ENCODE assay signal across 19 mouse cellular contexts in the genomic region with DNA sequence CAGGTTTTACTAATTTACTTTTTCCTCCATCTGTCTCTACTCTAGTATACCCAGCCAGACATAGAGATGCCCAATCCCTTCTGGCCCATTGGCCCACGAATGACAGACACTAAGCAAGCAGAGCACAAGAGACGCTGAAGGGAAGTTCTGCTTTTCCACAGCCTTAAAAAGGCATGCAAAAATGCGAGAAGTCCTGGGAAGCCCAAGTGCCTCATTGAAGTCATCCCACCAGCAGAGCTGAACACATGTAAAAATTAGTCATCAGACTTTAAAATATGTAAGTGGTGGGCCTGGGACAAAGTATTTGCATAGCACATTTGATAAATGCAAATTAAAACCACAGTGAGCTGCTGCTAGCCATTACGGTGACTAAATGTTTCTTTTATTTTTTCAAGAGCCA.
DNase-seq lines count a peak whose midpoint lies in the region; ATAC-seq and TF ChIP-seq lines count a peak whose summit lies in the region.
"Had no signal": no experiment of that assay in that cellular context is flagged by ENCODE, and none has a peak within 500 bp of the region (broad histone marks: within the 10 kb centered on the region; RNA-seq: fewer than 3 reads in every experiment).

No protein-coding gene starts in this region.

- peak in 1 of 2 experiments; percentile 19 for DNase-seq in left cerebral cortex, adult 2 months (ENCODE audit: extremely low spot score in 1 of 2, low spot score in 2 of 2)
- DNase-seq in left cerebral cortex, postnatal 4 days, result no peak
- peak; percentile 16 to 56 for DNase-seq in frontal cortex, adult 2 months (ENCODE audit: extremely low spot score in 1 of 2, low spot score in 1 of 2)
- DNase-seq in layer of hippocampus, postnatal 14 days (ENCODE audit: low spot score in 2 of 2), result peak; percentile 14 to 49
- no peak for DNase-seq in heart, postnatal 25 days (ENCODE audit: low spot score)
- DNase-seq: cerebellum, adult 18-20 months; gastrocnemius, postnatal 10 days; heart, postnatal 4 days; kidney, postnatal 10 days; lung, postnatal 10 days had no signal

- H3K4me3 ChIP-seq in left cerebral cortex, adult 2 months, result no peak overlapping the region
- no peak overlapping the region for H3K4me3 ChIP-seq in hindbrain, embryonic 12.5 days
- H3K4me3 ChIP-seq: erythroblast, embryonic 14.5 days; midbrain, embryonic 12.5 days; myocyte had no signal

- H3K27ac ChIP-seq in left cerebral cortex, adult 2 months, result peak overlapping the region; percentile 45; the same call in 1 of the 2 replicates
- no peak overlapping the region for H3K27ac ChIP-seq in hindbrain, embryonic 12.5 days
- H3K27ac ChIP-seq: liver, embryonic 14.5 days; midbrain, embryonic 12.5 days had no signal

- TF ChIP-seq CTCF in left cerebral cortex, adult 2 months (IDR thresholded peaks at IDR 0.05), result no peak

- H3K4me1 ChIP-seq in hindbrain, embryonic 12.5 days, result no peaks in the 10 kb centered on the region
- H3K4me1 ChIP-seq: midbrain, embryonic 12.5 days had no signal

- no peaks in the 10 kb centered on the region for H3K27me3 ChIP-seq in hindbrain, embryonic 12.5 days
- H3K27me3 ChIP-seq: midbrain, embryonic 12.5 days; Patski had no signal

- 82% methylated on average over 4 of the region's 4 CpGs for WGBS in hindbrain, embryonic 12.5 days

- H3K4me2 ChIP-seq in hindbrain, embryonic 12.5 days (replicated peaks), result no peak overlapping the region
- H3K4me2 ChIP-seq: midbrain, embryonic 12.5 days had no signal

- H3K36me3 ChIP-seq in hindbrain, embryonic 12.5 days, result no peaks in the 10 kb centered on the region
- H3K36me3 ChIP-seq: midbrain, embryonic 12.5 days had no signal

- no peaks in the 10 kb centered on the region for H3K9me3 ChIP-seq in hindbrain, embryonic 12.5 days (replicated peaks)
- H3K9me3 ChIP-seq: midbrain, embryonic 12.5 days had no signal

- no peak for ATAC-seq in cerebellum, adult (ENCODE audit: insufficient number of reproducible peaks, low FRiP score, low TSS enrichment)
- no peak for ATAC-seq in hindbrain, embryonic 12.5 days (ENCODE audit: low FRiP score)
- ATAC-seq: CD4-positive, CD25-positive, alpha-beta regulatory T cell, adult 4 months; intestine, postnatal 0 days; Patski had no signal

- intact Hi-C loops in left cerebral cortex, adult 2 months (cut with DNase I), result no loop called here
- intact Hi-C loops in left cerebral cortex, postnatal 4 days (cut with DNase I), result no loop called here
- intact Hi-C loops in heart, postnatal 25 days (cut with DNase I), result no loop called here

- no peak overlapping the region for H3K9ac ChIP-seq in hindbrain, embryonic 12.5 days
- H3K9ac ChIP-seq: liver, embryonic 14.5 days; midbrain, embryonic 12.5 days had no signal

Comparison
In these comparisons a context has a peak if more than half of its experiments do, and no peak if none do; other contexts are left out.
1. DNase-seq: peak in frontal cortex, adult 2 months (2 of 2) and layer of hippocampus, postnatal 14 days (2 of 2); none in left cerebral cortex, postnatal 4 days (single experiment) and heart, postnatal 25 days (single experiment).